8 mouse cellular contexts compared by ENCODE assay signal in genomic region chr11:78536080-78536689, GRCm38 (mm10). TPM values are rescaled to one million over a fixed set of nuclear protein-coding genes. Genes with fewer than 3 reads are reported as not detected.
A peak's percentile ranks its signal among the peaks of the same experiment; 100 is the strongest.
DNase-seq lines count a peak whose midpoint lies in the region; ATAC-seq lines count a peak whose summit lies in the region.

Gene Tnfaip1, minus strand, starts transcription at chr11:78536332.
Gene Ift20, plus strand, starts transcription at chr11:78536361.

- H3K36me3 ChIP-seq in heart, embryonic 13.5 days, result peaks cover 46% of the 10 kb centered on the region
- H3K36me3 ChIP-seq in liver, embryonic 12.5 days, result peaks cover 29% of the 10 kb centered on the region
- peaks cover 10% of the 10 kb centered on the region for H3K36me3 ChIP-seq in stomach, embryonic 15.5 days

- H3K27me3 ChIP-seq in heart, embryonic 13.5 days (replicated peaks), result no peaks in the 10 kb centered on the region
- H3K27me3 ChIP-seq in liver, embryonic 12.5 days (replicated peaks), result no peaks in the 10 kb centered on the region
- no peaks in the 10 kb centered on the region for H3K27me3 ChIP-seq in stomach, embryonic 15.5 days (replicated peaks)

- peaks cover 9% of the 10 kb centered on the region; the same call in 1 of the 2 replicates for H3K4me1 ChIP-seq in brown adipose tissue, adult 24 weeks (ENCODE audit: control insufficient read depth, insufficient read depth, insufficient read length, low read length)
- peaks cover 37% of the 10 kb centered on the region for H3K4me1 ChIP-seq in heart, embryonic 13.5 days
- peaks cover 35% of the 10 kb centered on the region for H3K4me1 ChIP-seq in liver, embryonic 12.5 days
- H3K4me1 ChIP-seq in stomach, embryonic 15.5 days, result peaks cover 23% of the 10 kb centered on the region

- peak within 1 kb of the TSS; percentile 89 for H3K4me3 ChIP-seq in brown adipose tissue, adult 24 weeks (ENCODE audit: insufficient read depth, low read depth, low read length)
- peak within 1 kb of the TSS; percentile 86 for H3K4me3 ChIP-seq in heart, embryonic 13.5 days
- H3K4me3 ChIP-seq in liver, embryonic 12.5 days, result peak within 1 kb of the TSS; percentile 81
- H3K4me3 ChIP-seq in stomach, embryonic 15.5 days (replicated peaks), result peak within 1 kb of the TSS; percentile 94

- under 1% methylated on average over 52 of the region's 52 CpGs for WGBS in heart, embryonic 13.5 days
- under 1% methylated on average over 52 of the region's 52 CpGs for WGBS in liver, embryonic 12.5 days (ENCODE audit: insufficient replicate concordance)
- under 1% methylated on average over 52 of the region's 52 CpGs for WGBS in stomach, embryonic 15.5 days

- peak within 1 kb of the TSS; percentile 95 for H3K9ac ChIP-seq in heart, embryonic 13.5 days
- peak within 1 kb of the TSS; percentile 88 for H3K9ac ChIP-seq in liver, embryonic 12.5 days
- peak within 1 kb of the TSS; percentile 95 for H3K9ac ChIP-seq in stomach, embryonic 15.5 days

- peak within 1 kb of the TSS; percentile 94 for H3K4me2 ChIP-seq in heart, embryonic 13.5 days
- peak within 1 kb of the TSS; percentile 83 for H3K4me2 ChIP-seq in liver, embryonic 12.5 days
- peak within 1 kb of the TSS; percentile 76 for H3K4me2 ChIP-seq in stomach, embryonic 15.5 days

- no peaks in the 10 kb centered on the region for H3K9me3 ChIP-seq in heart, embryonic 13.5 days
- no peaks in the 10 kb centered on the region for H3K9me3 ChIP-seq in liver, embryonic 12.5 days (replicated peaks)
- H3K9me3 ChIP-seq in stomach, embryonic 15.5 days, result no peaks in the 10 kb centered on the region

- peak; percentile 99 for DNase-seq in CD4-positive, CD25-positive, alpha-beta regulatory T cell, adult 2 months (ENCODE audit: low read depth, low spot score)
- DNase-seq in fat pad, adult 2 months (ENCODE audit: extremely low read depth, low read depth, low spot score), result peak; percentile 95
- DNase-seq in kidney, postnatal 10 days, result peak; percentile 98
- DNase-seq in natural killer cell, adult 2 months (ENCODE audit: low spot score in 2 of 2), result peak; percentile 98 to 99

- peak within 1 kb of the TSS; percentile 96 for H3K27ac ChIP-seq in brown adipose tissue, adult 24 weeks (replicated peaks; ENCODE audit: low read depth, low read length)
- H3K27ac ChIP-seq in heart, embryonic 13.5 days (replicated peaks), result peak within 1 kb of the TSS; percentile 98
- H3K27ac ChIP-seq in liver, embryonic 12.5 days, result peak within 1 kb of the TSS; percentile 89
- peak within 1 kb of the TSS; percentile 96 for H3K27ac ChIP-seq in stomach, embryonic 15.5 days

- peak; percentile 96 for ATAC-seq in heart, embryonic 13.5 days (ENCODE audit: extremely low read depth, insufficient number of reproducible peaks, low FRiP score, low TSS enrichment)
- peak; percentile 97 for ATAC-seq in liver, embryonic 12.5 days
- peak; percentile 97 for ATAC-seq in stomach, embryonic 15.5 days (ENCODE audit: insufficient read depth, low FRiP score, low read depth)

RNA-seq across cellular contexts. Expression of gene Tnfaip1, which starts in this region (rescaled TPM):
- polyA plus RNA-seq in brown adipose tissue, adult 24 weeks (2012; ENCODE audit: insufficient read depth, insufficient read length, missing spikeins), result 25.2 and 30.1 TPM in 2 replicates
- polyA plus RNA-seq in heart, embryonic 13.5 days (2015; fragmentation: Nextera tagmentation; extraction: Ambion mirVana), result 71.9 and 77.1 TPM in 2 replicates
- polyA plus RNA-seq in liver, embryonic 12.5 days (2016; fragmentation: Nextera tagmentation; extraction: Ambion mirVana), result 22.3 and 22.6 TPM in 2 replicates
- polyA plus RNA-seq in stomach, embryonic 15.5 days (2015; fragmentation: Nextera tagmentation; extraction: Ambion mirVana), result 66.3 and 73.6 TPM in 2 replicates

RNA-seq across cellular contexts. Expression of gene Ift20, which starts in this region (rescaled TPM):
- 67.3 and 75.5 TPM in 2 replicates for polyA plus RNA-seq in brown adipose tissue, adult 24 weeks (2012; ENCODE audit: insufficient read depth, insufficient read length, missing spikeins)
- 95.5 and 107 TPM in 2 replicates for polyA plus RNA-seq in heart, embryonic 13.5 days (2015; fragmentation: Nextera tagmentation; extraction: Ambion mirVana)
- 81.7 and 84.7 TPM in 2 replicates for polyA plus RNA-seq in liver, embryonic 12.5 days (2016; fragmentation: Nextera tagmentation; extraction: Ambion mirVana)
- 142 and 147 TPM in 2 replicates for polyA plus RNA-seq in stomach, embryonic 15.5 days (2015; fragmentation: Nextera tagmentation; extraction: Ambion mirVana)

Comparison
In these comparisons a context has a peak if more than half of its experiments do, and no peak if none do; other contexts are left out.
1. Peak in every context shown above with its lines: DNase-seq, ATAC-seq, H3K4me3 ChIP-seq and H3K27ac ChIP-seq.